Mouse (Mus musculus) lung, adult 2 months (tissue): ENCODE results near the gene Arf6. TPM values are rescaled to one million over a fixed set of nuclear protein-coding genes. Genes with fewer than 3 reads are reported as not detected.
"Not testable (repeated sequence)": the region's sequence is repeated elsewhere in the genome, so short reads cannot be mapped to it uniquely, and the experiment has no call there.

Experiments used
- DNase-seq: peaks from one replicate; pipeline ENCODE4 v3.0.0; 2022
- H3K4me1 ChIP-seq: fragments of 200-500 bp; 2 replicates; pipeline ENCODE4 v1.6.1; 2011; ENCODE audit warnings: low read length; ENCODE audit not compliant: control insufficient read depth, insufficient read depth
- H3K4me3 ChIP-seq: fragments of 200-500 bp; replicated peaks from 2 replicates; pipeline ENCODE3; 2011; ENCODE audit warnings: low read depth, mild to moderate bottlenecking, control low read depth, low read length; ENCODE audit errors: extremely low read depth
- CTCF ChIP-seq: fragments of 200-500 bp; IDR thresholded peaks from 2 replicates; pipeline ENCODE4 v1.5.1; 2011; ENCODE audit warnings: mild to moderate bottlenecking, low read length, control low read depth; ENCODE audit not compliant: insufficient read depth
- POLR2A ChIP-seq: fragments of 200-500 bp; IDR thresholded peaks from 2 replicates; pipeline ENCODE4 v1.6.1; 2011; ENCODE audit warnings: low read depth, mild to moderate bottlenecking, control low read depth, low read length, borderline replicate concordance; ENCODE audit errors: extremely low read depth
- WGBS: fragments of 180-500 bp; shearing (Covaris S2); methylation state at CpG from one replicate; pipeline ENCODE4 v1.1.7; 2018; 5-methylcytosine and 5-hydroxymethylcytosine counted together
- polyA plus RNA-seq: library from polyadenylated mRNA; depleted of rRNA; stranded (reverse); fragments of >200 nt; gene quantifications from 2 replicates; pipeline ENCODE4 v1.2.3, GENCODE M21; 2012

Arf6 gene
- polyA plus RNA-seq, 1 experiment, result 164 TPM

DNA sequence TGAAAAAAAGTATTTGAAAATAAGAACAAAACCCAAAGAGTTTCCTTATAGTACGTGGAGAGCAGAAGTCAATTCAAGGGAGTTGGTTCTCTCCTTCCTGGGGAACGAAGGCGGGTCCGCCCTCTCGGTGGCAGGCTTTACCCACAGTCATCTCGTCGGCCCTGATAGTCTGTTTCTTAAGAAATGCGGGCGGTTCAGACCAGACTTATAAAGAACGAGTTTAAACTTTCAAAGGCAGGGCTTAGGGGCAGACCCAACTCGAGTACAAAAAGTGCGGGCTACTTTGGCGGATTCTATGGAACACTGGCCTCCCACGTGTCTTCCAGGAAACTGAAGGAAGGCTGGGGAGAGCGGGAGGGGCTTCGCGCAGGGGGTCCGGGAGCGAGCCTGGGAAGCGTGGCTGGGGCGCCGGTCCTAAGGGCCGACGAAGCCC lies 513 bp upstream of the Arf6 start:
- under 1% methylated on average over 24 of the region's 24 CpGs for WGBS
- TF ChIP-seq POLR2A (no peak), CTCF (peak; percentile 57)
- Histone ChIP-seq H3K4me3 (peak overlapping the region; percentile 74), H3K4me1 (peaks cover 3% of the 10 kb centered on the region)
- no peak for DNase-seq

DNA sequence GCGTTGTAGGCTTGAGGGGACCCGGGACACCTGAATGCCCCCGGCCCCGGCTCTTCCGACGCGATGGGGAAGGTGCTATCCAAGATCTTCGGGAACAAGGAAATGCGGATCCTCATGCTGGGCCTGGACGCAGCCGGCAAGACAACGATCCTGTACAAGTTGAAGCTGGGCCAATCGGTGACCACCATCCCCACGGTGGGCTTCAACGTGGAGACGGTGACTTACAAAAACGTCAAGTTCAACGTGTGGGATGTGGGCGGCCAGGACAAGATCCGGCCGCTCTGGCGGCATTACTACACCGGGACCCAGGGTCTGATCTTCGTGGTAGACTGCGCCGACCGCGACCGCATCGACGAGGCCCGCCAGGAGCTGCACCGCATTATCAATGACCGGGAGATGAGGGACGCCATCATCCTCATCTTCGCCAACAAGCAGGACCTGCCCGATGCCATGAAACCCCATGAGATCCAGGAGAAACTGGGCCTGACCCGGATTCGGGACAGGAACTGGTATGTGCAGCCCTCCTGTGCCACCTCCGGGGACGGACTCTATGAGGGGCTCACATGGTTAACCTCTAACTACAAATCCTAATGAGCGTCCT lies 881 bp downstream of the Arf6 start:
- DNase-seq, result peak; percentile 58
- Histone ChIP-seq H3K4me3 (peak overlapping the region; percentile 88), H3K4me1 (peaks cover 3% of the 10 kb centered on the region)
- WGBS, result under 1% methylated on average over 42 of the region's 42 CpGs
- TF ChIP-seq CTCF (no peak), POLR2A (no peak)

DNA sequence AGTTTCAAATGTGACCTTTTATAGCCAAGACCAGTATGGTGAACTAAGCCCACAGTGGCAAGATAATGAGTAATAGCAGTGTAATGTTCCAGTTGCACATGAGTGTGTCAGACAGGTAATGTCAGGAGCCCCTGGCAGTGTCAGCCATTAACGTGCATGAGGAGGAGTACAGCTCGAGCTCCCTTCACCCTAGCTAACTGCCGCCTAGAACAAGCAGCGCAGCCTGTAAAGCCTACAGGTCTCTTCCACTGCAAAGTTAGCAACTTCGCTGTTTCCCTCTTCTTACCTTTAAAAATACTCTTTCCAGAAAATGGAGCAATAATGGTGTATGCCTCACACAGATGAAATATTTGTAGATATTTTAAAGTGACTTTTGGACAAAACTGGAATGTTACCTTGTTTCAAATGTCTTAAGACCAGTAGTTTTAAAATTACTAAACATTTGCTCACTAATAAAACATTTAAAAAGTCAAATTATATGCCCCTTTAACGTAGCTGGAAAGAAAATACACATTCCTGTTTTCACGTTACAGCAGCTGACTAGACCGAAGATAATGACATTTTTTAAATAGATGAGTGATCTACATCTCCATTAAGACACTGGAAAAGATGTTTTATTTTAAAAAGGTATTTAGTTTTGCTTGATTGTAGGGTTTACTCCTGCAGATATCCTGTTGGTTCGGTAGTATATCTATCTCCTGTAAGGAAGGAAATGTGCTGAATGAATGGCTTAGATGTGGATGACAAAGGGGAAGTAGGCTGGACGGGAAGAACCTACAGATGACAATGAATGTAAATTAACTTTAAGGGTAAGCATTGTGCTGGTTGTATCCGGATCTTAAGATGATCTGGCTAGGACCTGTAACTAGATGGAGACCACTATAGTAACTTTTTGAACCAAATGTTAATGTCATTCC lies 2.2 kb downstream of the Arf6 start:
- TF ChIP-seq POLR2A, result no peak
- TF ChIP-seq CTCF, result no peak
- peak; percentile 28 for DNase-seq
- H3K4me1 ChIP-seq, result peaks cover 3% of the 10 kb centered on the region
- 8% methylated on average over 11 of the region's 11 CpGs for WGBS
- H3K4me3 ChIP-seq, result peak overlapping the region; percentile 88

DNA sequence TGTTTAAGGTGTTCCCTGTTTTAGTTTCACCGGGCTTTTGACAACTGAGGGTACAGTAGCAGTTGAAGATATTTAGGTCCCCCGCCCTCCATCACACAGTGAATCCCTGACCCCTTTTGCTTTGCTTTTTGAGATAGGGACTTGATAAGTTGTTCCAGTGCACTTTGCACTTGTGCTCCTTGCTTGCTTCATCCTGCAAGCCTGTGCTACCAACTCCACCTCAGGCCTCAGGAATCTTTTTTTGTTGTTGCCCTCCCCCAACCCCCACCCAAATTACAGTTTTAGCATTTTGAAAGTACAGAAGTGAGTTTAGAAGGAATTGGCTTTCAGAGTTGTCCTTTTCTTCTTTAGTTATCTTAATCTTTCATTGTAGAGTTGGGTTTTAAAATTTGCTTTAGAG lies 4.2 kb downstream of the Arf6 start:
- Histone ChIP-seq H3K4me1 (peaks cover 3% of the 10 kb centered on the region), H3K4me3 (no peak overlapping the region)
- no peak for TF ChIP-seq POLR2A
- TF ChIP-seq CTCF, result no peak
- whole genome bisulfite sequencing, result 57% methylated on average over 2 of the region's 2 CpGs
- DNase-seq, result no peak

DNA sequence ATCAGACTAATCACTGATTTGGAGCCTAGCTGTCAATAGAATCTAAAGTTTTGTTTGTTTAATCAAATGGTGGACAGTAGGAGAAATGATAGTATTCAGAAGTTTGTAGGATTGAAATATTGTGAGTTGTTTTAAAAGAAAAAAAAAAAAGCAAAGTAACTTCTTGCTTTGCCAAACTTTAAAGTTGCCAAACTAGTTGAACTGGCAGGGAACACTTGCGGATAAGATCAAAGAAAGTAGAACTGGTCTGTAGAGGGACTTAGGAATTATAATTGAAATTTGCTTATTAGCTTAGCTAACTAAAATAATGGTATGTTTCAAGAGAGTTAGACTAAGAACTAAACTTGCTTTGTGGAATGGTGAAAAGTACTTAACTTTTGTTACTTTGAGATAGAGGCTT lies 5.2 kb downstream of the Arf6 start:
- no peak for TF ChIP-seq POLR2A
- TF ChIP-seq CTCF, result no peak
- 59% methylated on average over 1 of the region's 1 CpGs for WGBS
- no peak overlapping the region for H3K4me3 ChIP-seq

DNA sequence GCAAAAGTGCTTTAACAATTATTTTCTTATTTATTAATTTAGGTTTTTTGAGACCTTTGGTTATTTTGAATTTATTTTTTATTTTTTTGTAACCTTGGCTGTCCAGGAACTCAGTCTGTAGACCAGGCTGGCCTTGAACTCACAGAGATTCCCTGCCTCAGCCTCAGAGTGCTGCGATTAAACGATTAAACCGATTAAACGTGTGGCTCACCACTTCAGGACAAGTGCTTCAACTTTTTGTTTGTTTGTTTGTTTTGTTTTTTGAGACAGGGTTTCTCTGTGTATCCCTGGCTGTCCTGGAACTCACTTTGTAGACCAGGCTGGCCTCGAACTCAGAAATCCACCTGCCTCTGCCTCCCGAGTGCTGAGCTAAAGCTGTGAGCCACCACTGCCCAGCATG lies 5.7 kb downstream of the Arf6 start:
- not testable (repeated sequence) for H3K4me3 ChIP-seq, DNase-seq, H3K4me1 ChIP-seq
- WGBS, result 78% methylated on average over 6 of the region's 6 CpGs

More for the DNA sequence above, 5.2 kb downstream of the Arf6 start:
- DNase-seq, result no peak
- H3K4me1 ChIP-seq, result peaks cover 3% of the 10 kb centered on the region

DNA sequence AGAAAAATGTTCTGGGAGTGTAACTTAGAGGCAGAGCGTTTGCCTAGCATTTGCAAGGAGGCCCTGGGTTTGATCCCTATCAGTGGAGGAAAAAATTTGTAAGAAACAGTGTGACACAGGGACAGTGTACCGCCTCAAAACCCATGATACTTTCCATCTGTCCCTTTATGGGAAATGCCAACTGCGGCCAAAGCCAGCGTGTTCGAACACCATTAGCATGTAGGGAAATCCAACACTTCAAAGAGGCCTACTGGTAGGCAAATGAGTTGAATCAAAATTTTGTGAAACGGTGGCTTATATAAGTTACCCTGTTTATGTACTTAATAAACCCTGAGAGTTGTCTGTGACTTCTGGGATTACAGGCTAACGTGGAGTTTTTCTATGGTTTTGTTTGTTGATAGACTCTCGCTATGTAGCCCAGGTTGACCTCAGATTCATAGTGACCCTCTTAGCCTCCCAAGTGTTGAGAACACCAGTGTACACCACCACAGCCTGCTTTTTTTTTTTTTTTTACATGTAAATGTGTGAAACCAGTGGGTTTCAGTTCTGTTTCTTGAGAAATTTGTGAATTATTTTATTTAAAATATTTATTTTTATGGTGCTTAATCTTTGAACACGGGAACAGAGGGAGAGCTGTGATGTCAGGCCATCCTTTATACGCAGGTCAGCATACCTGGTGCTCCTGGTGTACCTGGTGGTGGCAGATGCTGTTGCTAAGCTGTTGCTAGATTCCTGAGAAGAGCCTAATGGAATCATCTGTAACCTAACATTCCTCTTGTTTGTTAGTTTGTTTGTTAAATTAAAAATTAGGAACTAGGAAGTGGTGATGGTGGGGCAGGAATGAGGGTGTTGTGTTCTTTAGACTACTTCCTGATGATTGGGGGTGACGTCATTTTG lies 6.9 kb downstream of the Arf6 start:
- peaks cover 2% of the 10 kb centered on the region for H3K4me1 ChIP-seq
- WGBS, result 74% methylated on average over 11 of the region's 11 CpGs
- TF ChIP-seq CTCF (no peak), POLR2A (no peak)
- no peak overlapping the region for H3K4me3 ChIP-seq
- DNase-seq, result no peak

DNA sequence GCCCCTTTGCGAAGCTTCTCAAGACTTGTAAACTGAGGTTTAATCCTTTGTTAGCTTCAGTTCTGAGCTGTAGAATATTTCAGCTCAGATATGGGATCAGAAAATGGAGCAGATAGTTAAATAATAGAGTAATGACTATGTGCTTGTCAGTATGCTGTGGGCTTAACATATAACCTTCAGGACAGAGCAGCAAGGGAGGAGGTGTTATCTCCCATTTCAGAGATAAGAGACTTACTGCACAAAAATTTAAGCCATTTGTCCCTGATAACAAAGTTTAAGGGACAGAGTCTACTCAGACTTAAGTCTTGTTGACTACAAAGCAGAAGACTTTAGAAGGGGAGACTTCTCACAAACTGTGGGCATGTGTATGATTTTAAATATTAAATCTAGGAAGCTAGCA lies 10.9 kb downstream of the Arf6 start:
- TF ChIP-seq POLR2A, result no peak
- no peak for TF ChIP-seq CTCF
- WGBS, result 95% methylated on average over 1 of the region's 1 CpGs
- H3K4me1 ChIP-seq, result no peaks in the 10 kb centered on the region
- H3K4me3 ChIP-seq, result no peak overlapping the region
- DNase-seq, result no peak

DNA sequence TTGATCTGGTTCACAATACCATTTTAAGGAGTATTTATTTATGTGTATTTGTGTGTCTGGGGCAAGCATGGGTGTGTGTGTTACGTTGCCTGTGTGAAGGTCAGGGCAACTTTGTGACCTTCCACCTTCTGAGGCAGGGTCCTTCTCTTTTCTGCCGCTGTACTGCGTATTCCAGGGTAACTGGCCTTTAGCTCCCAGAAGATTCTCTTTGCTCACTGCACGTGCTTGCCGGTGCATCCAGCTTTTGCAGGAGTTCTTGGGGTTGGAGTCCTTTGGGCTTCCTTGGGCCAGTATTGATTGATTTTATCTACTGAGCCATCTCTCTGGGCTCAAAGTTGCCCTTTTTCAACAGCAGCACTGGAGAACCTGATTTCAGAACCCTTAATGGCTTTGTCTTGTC lies 12.7 kb downstream of the Arf6 start:
- DNase-seq, result no peak
- no peaks in the 10 kb centered on the region for H3K4me1 ChIP-seq
- 79% methylated on average over 5 of the region's 5 CpGs for WGBS

More for the DNA sequence above, 12.7 kb downstream of the Arf6 start:
- TF ChIP-seq POLR2A (no peak), CTCF (no peak)
- H3K4me3 ChIP-seq, result no peak overlapping the region
